Mouse (Mus musculus) heart, embryonic 14.5 days (tissue): ENCODE measurements around the gene Phf21b. TPM values are rescaled to one million over a fixed set of nuclear protein-coding genes. Genes with fewer than 3 reads are reported as not detected.

Experiments
- ATAC-seq: fragments of 200-750 bp; cut with Nextera tagmentation; 2 replicates; pipeline ENCODE4 v1.8.0; 2017; ENCODE audit warnings: low read depth, moderate TSS enrichment; ENCODE audit not compliant: insufficient number of reproducible peaks, insufficient read depth, low FRiP score
- H3K27ac ChIP-seq, 2 experiments: fragments of 200-500 bp in 1 of 2; fragments of 300-500 bp in 1 of 2; sonication (generic) in 1 of 2; replicated peaks in 1 of 2; 2 replicates each; pipeline ENCODE4 v1.5.1; 2012 to 2014; ENCODE audit warnings: low read depth in 2 of 2, low read length in 2 of 2, control low read depth in 1 of 2, mild to moderate bottlenecking in 1 of 2, mixed read lengths in 1 of 2; ENCODE audit not compliant: control insufficient read depth in 1 of 2, insufficient read depth in 1 of 2
- H3K27me3 ChIP-seq: fragments of 300-500 bp; sonication (generic); 2 replicates; pipeline ENCODE4 v1.6.1; 2014; ENCODE audit warnings: mild to moderate bottlenecking, low read length, control low read depth; ENCODE audit not compliant: control insufficient read depth, insufficient read depth
- H3K36me3 ChIP-seq: fragments of 300-500 bp; sonication (generic); 2 replicates; pipeline ENCODE4 v1.6.1; 2014; ENCODE audit warnings: mild to moderate bottlenecking, control low read depth, low read length, mixed read lengths; ENCODE audit not compliant: control insufficient read depth, insufficient read depth
- H3K4me1 ChIP-seq, 2 experiments: fragments of 200-500 bp in 1 of 2; fragments of 300-500 bp in 1 of 2; sonication (generic) in 1 of 2; 2 replicates each; pipeline ENCODE4 v1.6.1; 2012 to 2014; ENCODE audit warnings: low read length in 2 of 2, control low read depth in 1 of 2, mixed read lengths in 1 of 2; ENCODE audit not compliant: control insufficient read depth in 2 of 2, insufficient read depth in 2 of 2
- H3K4me2 ChIP-seq: fragments of 300-500 bp; sonication (generic); 2 replicates; pipeline ENCODE4 v1.6.1; 2014; ENCODE audit warnings: mild to moderate bottlenecking, low read length
- H3K4me3 ChIP-seq, 2 experiments: fragments of 200-500 bp in 1 of 2; fragments of 300-500 bp in 1 of 2; sonication (generic) in 1 of 2; 2 replicates each; pipeline ENCODE4 v1.5.1; 2012 to 2014; ENCODE audit warnings: low read length in 2 of 2, mild to moderate bottlenecking in 2 of 2, control low read depth in 1 of 2, low read depth in 1 of 2, moderate library complexity in 1 of 2; ENCODE audit not compliant: control insufficient read depth in 1 of 2, insufficient read depth in 1 of 2
- H3K9ac ChIP-seq: fragments of 300-500 bp; sonication (generic); 2 replicates; pipeline ENCODE4 v1.6.1; 2014; ENCODE audit warnings: mild to moderate bottlenecking, low read length
- H3K9me3 ChIP-seq: fragments of 300-500 bp; sonication (generic); 2 replicates; pipeline ENCODE4 v1.6.1; 2016; ENCODE audit warnings: low read length, control low read depth; ENCODE audit not compliant: control insufficient read depth
- WGBS: fragments of 180-500 bp; shearing (Covaris S2); extraction: QIAGEN DNeasy Blood & Tissue Kit; methylation state at CpG from one replicate; pipeline ENCODE4 v1.1.7; 2014; 5-methylcytosine and 5-hydroxymethylcytosine counted together
- polyA plus RNA-seq: library from polyadenylated mRNA; unstranded; fragments of >200 nt; fragmentation: Nextera tagmentation; extraction: Ambion mirVana; gene quantifications from 2 replicates; pipeline ENCODE4 v1.2.1, GENCODE M21; 2014

The Phf21b gene
- polyA plus RNA-seq, 1 experiment from 2014 or later, result 0.46 TPM

- Histone ChIP-seq H3K9ac (no peak overlapping the region), H3K4me2 (no peak overlapping the region), H3K9me3 (no peaks in the 10 kb centered on the region), H3K4me3 (no peak overlapping the region), H3K36me3 (no peaks in the 10 kb centered on the region), H3K27me3 (no peaks in the 10 kb centered on the region), H3K27ac (no peak overlapping the region), H3K4me1 (no peaks in the 10 kb centered on the region)
- WGBS, result 73% methylated on average over 21 of the region's 21 CpGs
- ATAC-seq, result no peak
These were observed 46.4 kb downstream of the Phf21b start for GRCm38 (mm10) chr15:84809275-84809952.

GRCm38 (mm10) chr15:84803685-84804084 lies 52.2 kb downstream of the Phf21b start:
- Histone ChIP-seq H3K9me3 (no peaks in the 10 kb centered on the region), H3K27me3 (no peaks in the 10 kb centered on the region), H3K27ac (no peak overlapping the region), H3K4me3 (no peak overlapping the region), H3K36me3 (no peaks in the 10 kb centered on the region), H3K4me1 (no peaks in the 10 kb centered on the region), H3K9ac (no peak overlapping the region), H3K4me2 (no peak overlapping the region)
- no peak for ATAC-seq
- 53% methylated on average over 3 of the region's 3 CpGs for WGBS

DNA sequence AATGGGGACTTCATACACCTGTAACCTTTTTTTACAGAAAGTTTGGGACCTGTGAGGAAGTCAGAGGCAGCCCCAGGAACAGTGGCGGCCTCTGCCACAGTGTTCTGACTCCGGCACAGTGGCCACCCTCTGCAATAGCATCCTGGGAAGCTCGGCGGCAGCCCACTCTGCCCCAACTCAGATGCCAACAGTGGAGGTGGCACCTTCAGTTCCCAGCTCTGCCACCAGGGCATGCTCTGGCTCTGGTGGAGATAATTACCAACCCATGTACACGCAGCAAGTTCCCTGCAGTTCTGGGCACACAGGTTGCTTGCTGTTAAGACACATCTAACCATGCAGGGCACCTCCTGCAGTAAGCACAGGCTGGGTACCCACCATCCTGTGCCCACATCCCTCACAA lies 55.7 kb downstream of the Phf21b start:
- WGBS, result 87% methylated on average over 5 of the region's 5 CpGs
- Histone ChIP-seq H3K27ac (no peak overlapping the region), H3K9me3 (no peaks in the 10 kb centered on the region), H3K36me3 (no peaks in the 10 kb centered on the region), H3K27me3 (no peaks in the 10 kb centered on the region), H3K4me3 (no peak overlapping the region), H3K4me2 (no peak overlapping the region), H3K4me1 (no peaks in the 10 kb centered on the region), H3K9ac (no peak overlapping the region)
- no peak for ATAC-seq

DNA sequence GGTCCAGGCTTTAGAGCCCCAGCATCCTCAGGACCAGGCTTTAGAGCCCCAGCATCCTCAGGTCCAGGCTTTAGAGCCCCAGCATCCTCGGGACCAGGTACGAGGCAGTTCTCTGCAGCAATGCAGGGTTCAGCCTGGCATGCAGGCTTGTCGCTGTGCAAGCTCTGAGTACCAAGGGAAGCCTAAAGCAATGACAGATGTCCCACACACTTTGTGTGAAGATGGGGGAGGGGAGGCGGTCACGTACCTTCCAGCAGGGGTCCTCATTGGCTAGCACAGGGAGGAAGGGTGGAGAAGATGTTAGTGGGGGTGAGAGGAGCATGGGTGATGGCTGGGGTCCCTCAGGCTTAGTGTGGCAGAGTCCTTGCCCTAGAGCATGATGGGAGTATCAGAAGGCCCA lies 62.2 kb downstream of the Phf21b start:
- no peaks in the 10 kb centered on the region for H3K36me3 ChIP-seq
- no peaks in the 10 kb centered on the region for H3K4me1 ChIP-seq
- H3K9ac ChIP-seq, result no peak overlapping the region
- H3K4me3 ChIP-seq, result no peak overlapping the region
- no peaks in the 10 kb centered on the region for H3K9me3 ChIP-seq
- H3K4me2 ChIP-seq, result no peak overlapping the region
- ATAC-seq, result no peak
- H3K27ac ChIP-seq, result no peak overlapping the region
- no peaks in the 10 kb centered on the region for H3K27me3 ChIP-seq
- WGBS, result 67% methylated on average over 5 of the region's 5 CpGs

DNA sequence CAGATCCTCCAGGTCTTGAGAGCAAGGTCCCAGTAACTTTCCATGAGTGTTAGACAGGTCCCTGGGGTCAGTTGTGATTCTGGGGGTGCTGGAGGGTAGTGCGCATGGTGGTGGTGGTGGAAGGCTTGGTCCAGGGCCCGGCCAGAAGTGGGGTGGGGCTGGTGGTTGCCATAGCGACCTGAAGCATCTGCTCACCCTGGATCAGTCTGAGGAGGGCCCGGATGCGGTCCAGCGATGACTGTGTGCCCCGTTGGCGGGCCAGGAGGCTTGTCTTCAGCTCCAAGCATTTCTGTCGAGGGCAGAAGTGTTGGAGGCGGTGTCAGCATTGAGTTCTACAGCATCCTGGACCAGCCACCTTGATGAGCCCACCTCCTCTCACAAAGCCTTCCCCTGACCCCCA lies 68.7 kb downstream of the Phf21b start:
- WGBS, result 82% methylated on average over 10 of the region's 10 CpGs
- no peaks in the 10 kb centered on the region for H3K4me1 ChIP-seq
- H3K9me3 ChIP-seq, result no peaks in the 10 kb centered on the region
- ATAC-seq, result no peak
- H3K4me2 ChIP-seq, result no peak overlapping the region
- no peaks in the 10 kb centered on the region for H3K36me3 ChIP-seq
- H3K27me3 ChIP-seq, result no peaks in the 10 kb centered on the region
- H3K9ac ChIP-seq, result no peak overlapping the region
- no peak overlapping the region for H3K4me3 ChIP-seq
- H3K27ac ChIP-seq, result no peak overlapping the region

- Histone ChIP-seq H3K9me3 (no peaks in the 10 kb centered on the region), H3K4me3 (no peak overlapping the region), H3K36me3 (no peaks in the 10 kb centered on the region), H3K4me1 (no peaks in the 10 kb centered on the region), H3K9ac (no peak overlapping the region), H3K27me3 (no peaks in the 10 kb centered on the region), H3K27ac (no peak overlapping the region), H3K4me2 (no peak overlapping the region)
- 90% methylated on average over 16 of the region's 16 CpGs for whole genome bisulfite sequencing
- no peak for ATAC-seq
These were observed 71.0 kb downstream of the Phf21b start for GRCm38 (mm10) chr15:84784812-84785211.

DNA sequence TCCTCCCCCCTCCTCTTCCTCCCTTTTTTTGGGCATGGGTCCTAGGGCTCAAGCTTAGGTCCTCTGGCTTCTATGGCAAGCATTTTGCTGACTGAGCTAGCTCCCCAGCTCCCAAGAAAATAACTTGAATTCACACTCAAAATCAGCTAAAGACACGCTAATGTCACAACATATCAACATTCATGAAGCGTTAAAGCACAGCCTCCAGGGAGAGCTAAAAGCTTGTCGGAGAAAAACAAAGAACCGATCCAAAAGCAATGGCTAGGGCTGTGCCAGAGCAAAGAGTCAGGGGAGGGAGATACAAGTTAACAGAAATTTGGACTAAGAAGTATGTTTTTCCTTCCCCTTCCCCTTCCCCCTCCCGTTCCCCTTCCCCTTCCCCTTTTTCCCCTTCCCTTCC lies 77.3 kb downstream of the Phf21b start:
- ATAC-seq, result no peak
- H3K9me3 ChIP-seq, result no peaks in the 10 kb centered on the region
- 54% methylated on average over 5 of the region's 5 CpGs for WGBS
- no peak overlapping the region for H3K27ac ChIP-seq
- H3K36me3 ChIP-seq, result no peaks in the 10 kb centered on the region
- no peaks in the 10 kb centered on the region; a peak in 1 of 4 replicates for H3K4me1 ChIP-seq
- no peak overlapping the region for H3K4me2 ChIP-seq
- no peak overlapping the region for H3K4me3 ChIP-seq
- H3K9ac ChIP-seq, result no peak overlapping the region
- no peaks in the 10 kb centered on the region for H3K27me3 ChIP-seq
